Mouse (Mus musculus): Measurements from ENCODE around the gene Fanci.

DNA sequence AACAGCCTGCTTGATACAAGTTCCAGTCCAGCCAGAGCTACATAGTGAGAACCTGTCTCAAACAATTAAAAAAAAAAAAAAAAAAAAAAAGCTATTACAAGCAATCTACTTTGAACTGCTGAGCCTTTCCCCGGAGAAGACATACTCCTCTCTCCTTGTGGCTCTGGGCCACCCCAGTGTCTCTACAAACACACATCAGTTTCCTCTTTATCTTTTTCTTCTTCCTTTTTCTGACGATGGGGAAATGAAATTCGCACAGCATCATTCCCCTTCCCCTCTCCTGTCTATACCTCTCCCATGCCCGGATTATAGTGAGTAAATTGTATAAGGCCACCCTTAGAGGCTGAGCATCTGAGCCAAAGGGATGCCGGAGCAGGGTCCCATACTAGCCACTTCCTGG lies 23.1 kb upstream of the Fanci start:
- TF ChIP-seq CTCF (IDR thresholded peaks at IDR 0.05; ENCODE audit: low read depth) (no peak), EP300 (optimal IDR thresholded peaks at IDR 0.05) (no peak)
